Mouse (Mus musculus) C2C12 (cell line): ENCODE results near the gene Fdxr.

Experiments
- CEBPB ChIP-seq: IDR thresholded peaks from one replicate; pipeline ENCODE4 v1.6.1; 2011; ENCODE audit warnings: low read depth, mild to moderate bottlenecking, control low read depth, moderate library complexity
- CTCF ChIP-seq: IDR thresholded peaks from one replicate; pipeline ENCODE4 v1.5.1; 2011; ENCODE audit not compliant: control insufficient read depth, insufficient read depth, insufficient read length
- FOSL1 ChIP-seq: IDR thresholded peaks from one replicate; pipeline ENCODE4 v1.8.0; 2011; ENCODE audit warnings: mild to moderate bottlenecking, low read length; ENCODE audit not compliant: poor library complexity, insufficient read depth, severe bottlenecking
- MAX ChIP-seq: IDR thresholded peaks from one replicate; pipeline ENCODE4 v1.6.1; 2011; ENCODE audit warnings: mild to moderate bottlenecking, control low read depth
- MYOD1 ChIP-seq: IDR thresholded peaks from one replicate; pipeline ENCODE4 v1.6.1; 2011; ENCODE audit warnings: low read depth; ENCODE audit not compliant: control insufficient read depth, insufficient read length
- MYOG ChIP-seq: IDR thresholded peaks from one replicate; pipeline ENCODE4 v1.6.1; 2011; ENCODE audit not compliant: control insufficient read depth, insufficient read length; ENCODE audit errors: extremely low read depth
- USF1 ChIP-seq: IDR thresholded peaks from one replicate; pipeline ENCODE4 v1.6.1; 2011; ENCODE audit warnings: low read depth, mild to moderate bottlenecking, control low read depth, moderate library complexity

GRCm38 (mm10) chr11:115300745-115301144 is 23.9 kb upstream of the Fdxr start:
- no peak for TF ChIP-seq MAX
- no peak for TF ChIP-seq CEBPB
- no peak for TF ChIP-seq USF1
- TF ChIP-seq CTCF: no peak
- TF ChIP-seq FOSL1: no peak
- no peak for TF ChIP-seq MYOG
- TF ChIP-seq MYOD1: no peak
